Mouse (Mus musculus): ENCODE measurements around the gene Lrmda. TPM values are rescaled to one million over a fixed set of nuclear protein-coding genes. Genes with fewer than 3 reads are reported as not detected.

Lrmda gene
- polyA plus RNA-seq, 1 experiment from 2014 or later = 0.20 TPM

DNA sequence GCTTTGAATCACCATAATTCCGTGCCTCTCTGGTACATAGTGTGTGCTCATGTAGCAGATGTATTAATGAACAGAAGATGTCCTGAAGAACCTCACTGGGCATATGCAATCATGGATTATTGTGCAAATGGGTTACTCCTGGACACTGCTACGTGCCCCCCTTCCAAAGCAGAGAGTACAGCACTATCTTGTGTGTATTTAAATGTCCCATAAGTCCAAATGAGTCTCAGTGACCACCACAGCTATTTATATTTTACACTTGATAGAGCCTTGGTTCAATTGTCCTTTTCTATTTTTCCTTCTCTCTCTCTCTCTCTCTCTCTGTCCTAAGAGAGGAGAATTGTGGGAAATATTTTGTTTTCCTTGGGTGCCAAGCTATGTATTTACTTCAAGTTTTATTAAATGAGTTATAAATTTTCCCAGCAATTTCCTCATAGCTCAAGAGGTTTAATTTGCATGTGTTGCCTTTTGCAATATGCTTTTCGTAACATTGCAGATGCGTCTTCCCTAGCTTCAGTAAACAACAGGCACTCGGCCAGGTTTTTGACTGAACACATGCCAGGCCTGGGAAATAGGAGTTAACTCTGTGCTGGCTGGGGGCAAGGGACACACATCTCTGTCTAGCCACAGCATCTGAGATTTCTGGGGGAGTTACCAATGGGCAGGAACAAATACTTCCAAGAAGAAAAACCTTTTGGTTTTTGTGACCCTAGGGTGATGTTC is 495.0 kb downstream of the Lrmda start:
- 77% methylated on average over 5 of the region's 5 CpGs for WGBS
- no peaks in the 10 kb centered on the region for H3K9me3 ChIP-seq (ENCODE audit: control insufficient read depth, low read length)
- no peaks in the 10 kb centered on the region for H3K36me3 ChIP-seq (ENCODE audit: control insufficient read depth, insufficient read depth, low read length)
- H3K4me2 ChIP-seq (ENCODE audit: low read depth, severe bottlenecking) = no peak overlapping the region
- H3K27me3 ChIP-seq (ENCODE audit: control insufficient read depth, insufficient read depth, low read length) = no peaks in the 10 kb centered on the region
- no peak overlapping the region for H3K27ac ChIP-seq (replicated peaks; ENCODE audit: low read depth, low read length)
- DNase-seq (ENCODE audit: low spot score) (no peak), ATAC-seq (ENCODE audit: insufficient number of reproducible peaks, low FRiP score, low TSS enrichment, low read depth) (no peak)
- peaks cover 6% of the 10 kb centered on the region; the same call in 1 of the 2 replicates for H3K4me1 ChIP-seq (ENCODE audit: control insufficient read depth, insufficient read depth, low read length)
- no peak overlapping the region for H3K9ac ChIP-seq (ENCODE audit: low read length)
- no peak overlapping the region for H3K4me3 ChIP-seq (ENCODE audit: low read depth, low read length)

DNA sequence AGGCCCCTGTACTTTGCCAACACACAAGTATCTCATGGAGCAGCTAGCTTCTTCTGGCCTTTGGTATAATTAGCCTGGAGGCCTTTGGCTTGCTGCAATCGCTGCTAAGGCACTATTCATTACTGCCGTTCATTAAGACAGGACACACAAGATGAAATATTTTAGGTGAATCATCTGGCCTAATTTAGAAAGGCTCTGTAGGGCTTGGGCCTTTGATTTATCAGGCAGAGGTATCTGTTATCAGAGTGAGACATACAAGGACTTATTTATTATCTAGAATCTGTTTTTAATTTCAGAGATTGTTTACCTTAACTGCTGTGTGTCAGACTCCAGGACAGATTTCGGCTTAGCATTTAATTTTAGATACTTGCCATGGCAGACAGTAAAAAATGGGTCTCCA is 511.2 kb downstream of the Lrmda start:
- WGBS = 32% methylated on average over 3 of the region's 3 CpGs
- no peaks in the 10 kb centered on the region for H3K36me3 ChIP-seq (ENCODE audit: control insufficient read depth, insufficient read depth, low read length)
- no peaks in the 10 kb centered on the region for H3K9me3 ChIP-seq (ENCODE audit: control insufficient read depth, low read length)
- H3K4me2 ChIP-seq (ENCODE audit: low read depth, severe bottlenecking) = no peak overlapping the region
- no peaks in the 10 kb centered on the region for H3K4me1 ChIP-seq (ENCODE audit: control insufficient read depth, insufficient read depth, low read length)
- no peak overlapping the region for H3K4me3 ChIP-seq (ENCODE audit: low read depth, low read length)
- ATAC-seq (ENCODE audit: insufficient number of reproducible peaks, low FRiP score, low TSS enrichment, low read depth) (no peak), DNase-seq (ENCODE audit: low spot score) (no peak)
- no peak overlapping the region for H3K27ac ChIP-seq (replicated peaks; ENCODE audit: low read depth, low read length)
- no peaks in the 10 kb centered on the region for H3K27me3 ChIP-seq (ENCODE audit: control insufficient read depth, insufficient read depth, low read length)
- H3K9ac ChIP-seq (ENCODE audit: low read length) = no peak overlapping the region

DNA sequence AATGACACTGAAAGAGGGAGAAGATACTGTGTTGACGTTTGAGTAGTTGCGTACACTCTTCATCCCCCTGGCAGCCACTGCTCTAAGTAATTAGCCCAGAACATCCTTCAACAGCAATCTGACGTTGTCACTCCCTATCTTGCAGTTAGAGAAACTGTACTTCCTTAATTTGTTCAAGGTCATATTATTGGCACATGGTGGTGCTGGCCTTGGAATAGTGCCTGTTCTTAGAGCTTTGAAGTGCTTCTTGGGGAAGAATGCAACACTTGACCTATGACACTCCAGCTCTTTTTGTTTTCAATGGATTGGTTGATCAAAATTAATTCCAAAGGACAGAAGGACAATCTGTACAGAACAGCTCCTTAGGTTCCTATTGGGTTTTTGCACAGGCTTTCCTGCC is 514.0 kb downstream of the Lrmda start:
- DNase-seq (ENCODE audit: low spot score) (no peak), ATAC-seq (ENCODE audit: insufficient number of reproducible peaks, low FRiP score, low TSS enrichment, low read depth) (no peak)
- Histone ChIP-seq H3K4me3 (ENCODE audit: low read depth, low read length) (no peak overlapping the region), H3K4me2 (ENCODE audit: low read depth, severe bottlenecking) (no peak overlapping the region), H3K27ac (replicated peaks; ENCODE audit: low read depth, low read length) (no peak overlapping the region), H3K36me3 (ENCODE audit: control insufficient read depth, insufficient read depth, low read length) (no peaks in the 10 kb centered on the region), H3K9me3 (ENCODE audit: control insufficient read depth, low read length) (no peaks in the 10 kb centered on the region), H3K27me3 (ENCODE audit: control insufficient read depth, insufficient read depth, low read length) (no peaks in the 10 kb centered on the region), H3K4me1 (ENCODE audit: control insufficient read depth, insufficient read depth, low read length) (no peaks in the 10 kb centered on the region), H3K9ac (ENCODE audit: low read length) (no peak overlapping the region)
- WGBS = 77% methylated on average over 3 of the region's 3 CpGs

DNA sequence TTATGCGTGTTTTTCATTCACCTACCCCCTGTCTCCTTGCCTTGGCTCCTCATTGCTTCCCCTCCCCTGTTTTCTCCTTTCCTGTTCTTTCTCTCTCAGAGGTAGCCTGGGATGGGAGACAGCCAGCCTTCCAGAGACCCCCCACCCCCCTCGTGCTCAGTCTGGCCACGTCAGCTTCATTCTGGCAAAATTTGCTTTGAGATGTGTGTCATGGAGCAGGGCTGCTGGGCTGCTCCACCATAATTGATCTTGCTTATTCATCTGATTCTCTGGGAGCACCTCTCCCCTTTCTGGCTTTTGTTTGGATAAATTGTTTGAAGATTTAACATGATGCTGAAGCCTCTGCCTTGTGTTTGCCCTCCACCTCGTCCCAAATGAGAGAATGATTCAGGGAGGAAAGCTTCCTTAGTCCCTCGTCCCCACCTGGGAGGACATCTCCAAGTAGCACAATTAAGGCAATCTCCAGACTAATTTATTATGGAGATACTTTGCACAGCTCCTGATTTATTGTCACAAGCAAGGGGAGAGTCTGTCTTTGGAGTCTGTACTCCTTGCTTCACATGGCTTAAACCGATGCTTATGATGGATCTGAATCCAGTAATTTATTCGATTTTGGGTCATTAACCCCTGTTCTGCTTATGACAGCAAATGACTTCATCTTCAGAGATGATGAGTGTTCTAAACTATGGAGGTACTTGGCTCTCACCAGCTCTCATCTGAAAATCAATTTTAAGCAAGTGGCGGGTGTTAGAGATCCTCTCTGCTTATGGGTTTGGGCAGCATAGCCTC is 526.6 kb downstream of the Lrmda start:
- Histone ChIP-seq H3K36me3 (ENCODE audit: control insufficient read depth, insufficient read depth, low read length) (no peaks in the 10 kb centered on the region), H3K9ac (ENCODE audit: low read length) (no peak overlapping the region), H3K4me3 (ENCODE audit: low read depth, low read length) (no peak overlapping the region), H3K4me1 (ENCODE audit: control insufficient read depth, insufficient read depth, low read length) (no peaks in the 10 kb centered on the region), H3K9me3 (ENCODE audit: control insufficient read depth, low read length) (no peaks in the 10 kb centered on the region), H3K4me2 (ENCODE audit: low read depth, severe bottlenecking) (no peak overlapping the region), H3K27ac (replicated peaks; ENCODE audit: low read depth, low read length) (no peak overlapping the region), H3K27me3 (ENCODE audit: control insufficient read depth, insufficient read depth, low read length) (no peaks in the 10 kb centered on the region)
- ATAC-seq (ENCODE audit: insufficient number of reproducible peaks, low FRiP score, low TSS enrichment, low read depth) = no peak
- 66% methylated on average over 8 of the region's 8 CpGs for WGBS
- DNase-seq (ENCODE audit: low spot score) = no peak

DNA sequence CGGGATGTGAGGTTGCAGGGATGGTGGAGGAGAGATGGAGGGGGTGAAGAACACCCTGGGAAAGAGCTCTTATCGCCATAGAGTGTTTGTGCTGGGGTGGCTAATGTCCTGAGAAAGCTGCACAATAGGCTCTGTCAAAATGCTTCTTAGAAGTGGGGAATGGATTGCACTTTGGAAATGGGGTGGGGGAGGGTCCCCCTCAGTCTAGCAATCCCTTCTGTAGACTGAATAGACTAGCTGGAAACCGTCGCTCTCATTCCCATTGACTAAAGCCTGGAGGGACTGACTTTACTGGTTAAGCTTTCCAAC is 527.1 kb downstream of the Lrmda start:
- DNase-seq (ENCODE audit: low spot score) = no peak
- H3K27ac ChIP-seq (replicated peaks; ENCODE audit: low read depth, low read length) = no peak overlapping the region
- H3K9me3 ChIP-seq (ENCODE audit: control insufficient read depth, low read length) = no peaks in the 10 kb centered on the region
- no peak overlapping the region for H3K4me3 ChIP-seq (ENCODE audit: low read depth, low read length)
- no peak for ATAC-seq (ENCODE audit: insufficient number of reproducible peaks, low FRiP score, low TSS enrichment, low read depth)
- H3K4me1 ChIP-seq (ENCODE audit: control insufficient read depth, insufficient read depth, low read length) = no peaks in the 10 kb centered on the region
- H3K36me3 ChIP-seq (ENCODE audit: control insufficient read depth, insufficient read depth, low read length) = no peaks in the 10 kb centered on the region
- WGBS = 87% methylated on average over 4 of the region's 4 CpGs
- no peaks in the 10 kb centered on the region for H3K27me3 ChIP-seq (ENCODE audit: control insufficient read depth, insufficient read depth, low read length)
- H3K4me2 ChIP-seq (ENCODE audit: low read depth, severe bottlenecking) = no peak overlapping the region
- no peak overlapping the region for H3K9ac ChIP-seq (ENCODE audit: low read length)

DNA sequence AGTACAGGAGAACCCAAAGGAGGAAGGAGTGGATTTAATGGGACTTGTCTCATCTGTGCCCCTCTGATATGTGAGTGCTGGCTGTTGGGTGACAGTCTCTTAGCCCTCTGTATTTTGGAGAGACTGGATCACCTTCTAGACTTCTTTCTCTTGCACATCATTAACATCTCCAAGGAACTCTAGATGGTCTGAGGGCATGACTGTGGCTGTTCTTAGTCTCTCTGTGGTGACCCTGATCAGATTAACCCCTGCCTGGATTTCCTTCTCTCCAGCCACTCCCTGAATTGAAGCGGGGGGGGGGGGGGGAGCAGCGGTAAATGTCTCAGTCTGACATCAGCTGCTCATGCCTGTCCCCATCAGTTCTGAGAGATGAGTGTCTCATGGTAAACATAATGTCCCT is 528.8 kb downstream of the Lrmda start:
- Histone ChIP-seq H3K27ac (replicated peaks; ENCODE audit: low read depth, low read length) (no peak overlapping the region), H3K4me2 (ENCODE audit: low read depth, severe bottlenecking) (no peak overlapping the region), H3K4me1 (ENCODE audit: control insufficient read depth, insufficient read depth, low read length) (no peaks in the 10 kb centered on the region), H3K9ac (ENCODE audit: low read length) (no peak overlapping the region), H3K4me3 (ENCODE audit: low read depth, low read length) (no peak overlapping the region), H3K9me3 (ENCODE audit: control insufficient read depth, low read length) (no peaks in the 10 kb centered on the region), H3K36me3 (ENCODE audit: control insufficient read depth, insufficient read depth, low read length) (no peaks in the 10 kb centered on the region), H3K27me3 (ENCODE audit: control insufficient read depth, insufficient read depth, low read length) (no peaks in the 10 kb centered on the region)
- ATAC-seq (ENCODE audit: insufficient number of reproducible peaks, low FRiP score, low TSS enrichment, low read depth) = no peak
- DNase-seq (ENCODE audit: low spot score) = no peak
- 48% methylated on average over 2 of the region's 2 CpGs for WGBS

DNA sequence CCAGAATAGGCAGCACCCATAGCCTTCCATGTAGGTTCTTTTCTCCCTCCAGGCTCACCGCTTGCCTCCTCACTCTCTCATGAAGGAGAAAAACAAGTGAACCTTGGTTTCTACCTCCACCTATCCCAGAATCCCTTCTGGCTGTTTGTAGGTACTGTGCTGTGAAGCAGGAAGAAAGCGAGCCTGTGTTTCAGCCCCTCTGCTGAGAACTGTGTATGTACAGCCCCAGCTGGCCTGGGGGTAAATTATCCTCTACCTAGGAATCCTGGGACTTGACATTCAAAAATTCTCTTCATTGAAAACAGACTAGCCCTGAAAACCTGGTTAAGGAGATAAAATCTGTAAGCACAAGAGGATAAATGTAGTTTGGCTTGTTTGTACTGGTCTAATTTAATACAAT is 529.7 kb downstream of the Lrmda start:
- Histone ChIP-seq H3K4me3 (ENCODE audit: low read depth, low read length) (no peak overlapping the region), H3K9me3 (ENCODE audit: control insufficient read depth, low read length) (no peaks in the 10 kb centered on the region), H3K4me1 (ENCODE audit: control insufficient read depth, insufficient read depth, low read length) (no peaks in the 10 kb centered on the region), H3K36me3 (ENCODE audit: control insufficient read depth, insufficient read depth, low read length) (no peaks in the 10 kb centered on the region), H3K9ac (ENCODE audit: low read length) (no peak overlapping the region), H3K4me2 (ENCODE audit: low read depth, severe bottlenecking) (no peak overlapping the region), H3K27me3 (ENCODE audit: control insufficient read depth, insufficient read depth, low read length) (no peaks in the 10 kb centered on the region), H3K27ac (replicated peaks; ENCODE audit: low read depth, low read length) (no peak overlapping the region)
- 81% methylated on average over 2 of the region's 2 CpGs for WGBS
- ATAC-seq (ENCODE audit: insufficient number of reproducible peaks, low FRiP score, low TSS enrichment, low read depth) = no peak
- no peak for DNase-seq (ENCODE audit: low spot score)

DNA sequence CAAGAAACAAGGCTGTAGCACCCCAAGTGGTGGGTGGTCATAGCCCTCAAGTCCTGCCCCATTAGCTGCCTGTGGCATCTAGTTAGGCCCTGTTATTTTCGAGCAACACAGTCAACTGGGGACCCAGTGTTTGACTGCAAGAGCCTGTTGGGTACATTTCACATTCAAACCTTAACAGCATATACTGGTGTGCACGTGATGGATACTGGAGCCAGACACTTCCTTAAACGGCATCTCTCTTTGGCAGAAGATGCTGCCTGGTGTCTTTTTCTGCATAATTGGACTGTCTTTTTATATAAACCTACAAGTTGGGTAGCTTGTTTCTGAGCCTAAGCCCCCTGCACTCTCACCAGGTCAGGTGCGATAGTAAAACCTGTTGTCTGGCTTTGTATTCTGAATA is 532.8 kb downstream of the Lrmda start:
- Histone ChIP-seq H3K4me3 (ENCODE audit: low read depth, low read length) (no peak overlapping the region), H3K36me3 (ENCODE audit: control insufficient read depth, insufficient read depth, low read length) (no peaks in the 10 kb centered on the region), H3K4me1 (ENCODE audit: control insufficient read depth, insufficient read depth, low read length) (no peaks in the 10 kb centered on the region), H3K4me2 (ENCODE audit: low read depth, severe bottlenecking) (no peak overlapping the region), H3K27ac (replicated peaks; ENCODE audit: low read depth, low read length) (no peak overlapping the region), H3K9me3 (ENCODE audit: control insufficient read depth, low read length) (no peaks in the 10 kb centered on the region), H3K27me3 (ENCODE audit: control insufficient read depth, insufficient read depth, low read length) (no peaks in the 10 kb centered on the region), H3K9ac (ENCODE audit: low read length) (no peak overlapping the region)
- WGBS = 80% methylated on average over 4 of the region's 4 CpGs
- DNase-seq (ENCODE audit: low spot score) (no peak), ATAC-seq (ENCODE audit: insufficient number of reproducible peaks, low FRiP score, low TSS enrichment, low read depth) (no peak)
